Mouse (Mus musculus) skeletal muscle tissue, adult 2 months (tissue): ENCODE measurements around the gene Cacna1c.

Experiments used
- DNase-seq: peaks from one replicate; pipeline ENCODE4 v3.0.0-alpha.2; 2012; ENCODE audit warnings: low read depth, low spot score

Gene Cacna1c

DNA sequence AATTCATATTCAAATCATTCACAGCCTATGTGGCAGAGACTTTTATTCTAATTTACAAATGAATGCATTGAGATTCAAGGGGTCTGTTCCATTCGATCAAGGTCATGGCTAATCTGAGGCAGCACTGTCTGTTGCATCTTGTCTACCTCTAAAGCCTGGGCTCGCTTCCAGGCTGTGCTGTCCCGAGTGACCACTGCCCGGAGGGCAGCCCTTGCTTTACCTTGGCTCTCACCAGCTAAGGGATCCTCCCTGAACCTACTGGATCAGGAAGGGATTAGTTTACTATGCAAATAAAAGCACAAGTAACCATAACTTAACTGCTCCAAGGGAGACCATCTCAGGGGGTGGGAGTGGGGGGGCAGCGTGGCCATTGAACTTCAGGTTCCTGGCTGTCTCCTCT is 334.1 kb downstream of the Cacna1c start:
- no peak for DNase-seq

DNA sequence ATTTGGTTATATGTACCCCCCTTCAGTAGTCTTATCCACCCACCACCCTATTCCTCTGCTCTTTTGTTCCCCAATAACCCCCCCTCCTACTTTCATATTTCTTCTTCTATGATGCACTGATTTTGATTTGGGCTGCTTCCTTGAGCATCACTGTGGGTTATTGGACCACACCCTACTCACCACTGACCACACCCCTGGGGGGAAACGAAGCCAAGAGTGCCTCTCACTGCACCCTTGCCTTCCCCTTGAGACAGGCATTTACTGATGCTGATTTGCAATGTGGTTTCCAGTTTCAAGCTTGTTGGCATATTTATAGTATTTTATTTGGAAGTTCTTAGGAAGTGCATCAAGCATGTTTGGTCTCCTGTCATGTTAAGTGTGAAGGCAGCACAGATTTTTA is 337.8 kb downstream of the Cacna1c start:
- DNase-seq, result no peak

DNA sequence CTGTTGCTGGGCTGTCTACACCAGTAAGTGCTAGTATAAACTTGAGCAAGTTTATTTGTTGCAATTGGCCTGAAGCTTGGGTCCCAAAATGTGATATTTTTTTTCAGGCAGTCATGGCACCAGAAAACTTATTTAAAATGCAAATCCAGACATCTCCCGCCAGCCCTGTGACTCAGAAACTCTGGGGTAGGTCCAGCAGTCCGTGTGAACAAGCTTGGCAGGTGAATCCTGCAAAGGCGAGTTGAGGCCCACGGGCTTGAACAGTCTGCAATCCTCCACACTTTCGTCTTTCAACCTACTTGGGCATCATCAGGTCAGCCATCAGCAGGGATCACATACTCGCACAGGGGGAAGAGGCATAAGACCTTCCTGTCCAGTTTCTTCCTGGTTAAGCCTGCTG is 344.1 kb downstream of the Cacna1c start:
- no peak for DNase-seq

DNA sequence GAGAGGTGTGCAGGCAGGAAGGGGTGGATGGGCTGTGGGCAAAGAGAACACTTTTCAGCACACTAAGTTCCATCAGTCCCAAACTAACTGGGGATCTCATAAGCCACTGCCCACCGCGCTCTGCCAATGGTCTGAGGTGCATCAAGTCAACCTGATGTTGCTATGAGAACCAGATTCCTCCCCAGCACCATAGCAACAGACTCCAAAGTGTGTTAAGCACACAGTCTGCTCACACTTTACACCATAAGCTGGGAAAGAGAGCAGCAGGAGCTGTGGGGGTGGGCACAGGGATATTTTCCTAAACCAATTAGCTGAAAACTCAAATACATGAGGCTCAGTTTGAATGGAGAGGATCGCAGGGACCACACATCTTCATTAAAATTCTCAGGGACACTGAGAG is 345.1 kb downstream of the Cacna1c start:
- no peak for DNase-seq

DNA sequence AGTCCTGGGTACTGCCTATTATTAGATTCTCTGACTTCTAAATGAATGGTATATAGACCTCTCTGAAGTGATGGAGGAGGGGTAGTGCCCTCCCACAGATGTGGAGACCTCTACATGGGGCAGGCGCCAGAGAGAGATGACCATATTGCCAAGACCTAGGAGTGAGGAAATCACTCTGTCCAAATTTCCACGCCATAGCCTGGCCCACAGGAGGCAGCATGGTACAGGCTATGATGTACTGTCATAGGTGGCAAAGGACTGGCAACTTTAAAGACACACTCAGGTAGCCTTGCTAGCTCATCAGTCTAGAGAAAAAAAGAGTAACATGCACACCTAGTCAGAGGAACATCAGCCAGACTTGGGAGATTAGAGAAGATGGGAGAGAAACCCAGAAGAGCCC is 347.6 kb downstream of the Cacna1c start:
- DNase-seq, result no peak

DNA sequence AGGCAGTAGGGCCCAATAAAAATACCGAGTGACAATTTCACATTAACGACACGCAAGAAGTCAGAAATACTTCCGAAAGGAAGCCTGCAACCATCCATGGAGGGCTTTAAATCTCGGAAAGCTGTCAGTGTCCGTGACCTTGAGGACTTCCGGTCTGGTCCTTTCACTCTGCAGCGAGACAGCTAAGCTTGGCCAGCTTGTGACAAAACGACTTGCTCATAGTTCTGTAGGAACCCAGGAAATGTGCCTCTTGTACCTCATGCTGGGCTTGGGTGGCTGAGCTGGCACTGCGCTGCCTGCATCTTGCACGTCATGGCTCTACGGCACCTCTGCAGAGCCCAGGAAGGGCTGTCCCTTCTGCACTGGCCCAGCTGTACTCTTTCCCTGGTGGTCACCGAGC is 348.5 kb downstream of the Cacna1c start:
- no peak for DNase-seq

DNA sequence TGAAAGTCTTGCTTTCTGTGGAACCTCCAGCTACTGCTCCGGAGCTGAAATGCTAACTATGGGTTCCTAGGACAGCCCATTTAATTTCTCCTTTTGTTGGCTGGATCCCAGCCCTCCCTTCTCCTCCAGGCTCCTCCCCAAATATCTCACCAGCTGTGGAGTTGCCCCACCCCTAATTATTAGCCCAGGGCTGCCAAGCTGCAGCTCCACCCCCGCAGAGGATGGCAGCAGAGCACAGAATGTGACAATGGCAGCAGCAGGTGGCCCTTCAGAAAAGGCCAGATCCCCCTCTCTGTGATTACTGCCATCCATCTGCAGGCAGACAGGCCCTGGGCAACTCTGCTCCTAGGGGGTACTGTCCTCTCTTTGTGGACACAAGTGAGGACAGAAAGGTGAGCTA is 350.4 kb downstream of the Cacna1c start:
- DNase-seq, result no peak

DNA sequence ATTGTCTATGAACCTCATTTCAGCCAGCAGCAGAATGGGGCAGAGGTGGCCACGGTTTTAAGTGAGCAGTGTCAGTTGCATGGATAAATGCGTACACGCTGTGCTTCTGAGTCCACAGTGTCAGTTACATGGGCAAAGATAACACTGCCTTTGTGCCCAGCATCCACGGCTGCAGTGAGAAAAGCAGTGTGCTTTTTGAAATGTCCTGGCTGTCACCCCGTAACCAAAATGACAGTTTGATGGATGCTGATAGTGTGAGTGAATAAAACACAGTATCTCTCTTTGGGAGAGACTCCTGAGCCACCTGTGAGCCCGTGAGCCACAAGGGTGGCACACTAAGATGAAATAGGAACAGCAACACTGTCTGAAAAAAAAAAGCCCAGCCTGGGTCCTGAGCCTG is 351.0 kb downstream of the Cacna1c start:
- DNase-seq, result no peak

DNA sequence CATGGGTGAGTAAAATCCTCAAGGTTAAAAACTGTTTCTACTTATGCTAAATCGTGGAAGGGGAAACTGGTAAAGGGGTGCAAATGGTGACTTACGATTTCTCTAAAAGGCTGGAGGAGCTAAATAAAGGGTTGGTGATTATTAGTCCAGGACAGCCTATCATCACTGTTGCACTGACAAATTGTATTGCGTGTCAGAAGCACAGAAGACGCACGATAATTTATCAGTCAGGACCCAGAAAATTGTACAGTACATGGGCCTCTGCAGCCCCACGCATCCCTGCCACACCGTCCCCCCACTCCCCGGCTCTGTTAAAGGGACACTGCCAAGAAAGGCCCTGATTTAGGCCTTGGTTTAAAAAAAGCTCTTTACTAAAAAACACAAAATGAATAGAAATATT is 352.7 kb downstream of the Cacna1c start:
- no peak for DNase-seq

DNA sequence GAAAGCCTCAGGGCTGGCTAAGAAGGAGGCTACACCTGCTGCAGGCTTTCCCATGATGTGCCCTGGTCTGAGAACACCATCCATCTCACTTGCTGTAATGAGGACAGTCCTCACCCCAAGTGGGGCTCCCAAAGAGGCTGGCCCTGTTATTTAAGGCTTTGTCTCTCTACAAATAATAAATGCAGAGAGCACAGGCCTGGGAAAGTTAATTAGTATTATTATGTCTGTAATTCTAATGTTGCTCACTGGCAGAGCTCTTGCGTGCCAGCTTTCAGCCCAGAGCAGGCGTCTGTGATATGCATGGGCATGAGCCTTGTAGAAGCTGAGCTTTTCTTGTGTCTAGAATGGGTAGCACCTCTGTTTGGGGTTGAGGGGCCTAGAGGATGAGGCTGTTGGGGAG is 354.3 kb downstream of the Cacna1c start:
- DNase-seq, result no peak

DNA sequence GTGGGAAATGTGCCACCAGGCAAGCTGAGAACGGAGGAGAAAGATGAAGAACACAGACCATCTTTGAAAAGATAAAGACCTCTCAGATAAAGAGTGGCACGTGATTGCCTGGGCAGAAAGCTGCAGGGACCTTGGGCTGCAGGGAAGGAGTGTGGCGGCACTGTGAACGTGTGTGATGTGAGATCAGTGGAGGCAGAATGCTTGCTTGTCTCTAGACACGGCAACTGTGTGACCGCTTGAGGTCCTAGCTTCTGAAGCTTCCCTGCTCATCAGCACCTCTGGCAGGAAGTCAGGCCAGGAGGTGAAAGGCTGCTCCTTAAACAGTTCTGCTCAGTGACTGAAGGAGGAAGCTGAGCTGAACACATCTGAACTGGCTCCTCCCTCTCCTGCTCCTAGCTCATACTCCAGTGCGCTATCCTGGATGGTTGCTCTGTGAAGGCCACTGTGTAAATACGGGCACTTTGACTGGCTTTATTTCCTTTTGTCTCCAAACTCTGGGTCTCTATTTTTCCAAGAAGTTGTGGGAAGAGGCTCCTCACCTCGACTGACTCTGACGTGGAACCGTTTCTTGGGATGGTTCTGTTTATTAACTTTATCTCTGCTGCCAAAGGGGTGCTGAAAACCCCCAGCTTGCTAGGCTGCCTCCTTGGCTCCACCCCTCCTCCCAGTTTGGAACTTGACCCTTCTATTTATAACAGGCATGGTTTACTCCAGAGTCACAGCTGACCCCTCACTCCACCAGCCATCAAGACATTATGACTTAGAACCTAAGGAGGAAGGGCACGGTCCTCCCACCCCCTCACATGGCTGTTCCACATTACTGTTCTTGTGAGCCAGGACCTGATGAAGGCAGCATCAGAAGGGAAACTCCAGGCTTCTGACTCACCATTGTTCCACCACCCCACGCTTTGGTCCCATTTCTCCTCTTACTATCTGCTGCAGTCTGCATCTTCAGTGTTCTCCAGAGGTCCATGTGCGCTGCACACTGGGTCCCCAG is 357.0 kb downstream of the Cacna1c start:
- no peak for DNase-seq

DNA sequence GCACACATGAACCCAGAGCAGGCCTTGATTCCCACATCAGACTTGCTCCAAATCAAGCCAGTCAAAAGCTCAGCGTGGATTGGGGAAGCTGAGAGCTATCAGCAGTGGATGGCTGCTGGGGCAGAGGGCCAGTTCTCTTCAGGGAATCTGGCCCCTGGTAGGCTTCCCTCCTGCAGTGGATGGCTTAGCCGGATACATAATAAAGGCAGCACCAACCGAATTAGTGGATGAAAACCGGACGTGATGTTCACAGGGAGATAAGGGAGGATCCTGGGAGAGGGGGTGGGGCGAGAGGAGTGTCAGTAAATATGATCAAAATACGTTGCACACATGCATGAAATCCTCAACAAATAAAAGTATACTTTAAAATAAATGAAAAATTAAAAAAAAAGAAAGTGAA is 359.5 kb downstream of the Cacna1c start:
- DNase-seq, result no peak

DNA sequence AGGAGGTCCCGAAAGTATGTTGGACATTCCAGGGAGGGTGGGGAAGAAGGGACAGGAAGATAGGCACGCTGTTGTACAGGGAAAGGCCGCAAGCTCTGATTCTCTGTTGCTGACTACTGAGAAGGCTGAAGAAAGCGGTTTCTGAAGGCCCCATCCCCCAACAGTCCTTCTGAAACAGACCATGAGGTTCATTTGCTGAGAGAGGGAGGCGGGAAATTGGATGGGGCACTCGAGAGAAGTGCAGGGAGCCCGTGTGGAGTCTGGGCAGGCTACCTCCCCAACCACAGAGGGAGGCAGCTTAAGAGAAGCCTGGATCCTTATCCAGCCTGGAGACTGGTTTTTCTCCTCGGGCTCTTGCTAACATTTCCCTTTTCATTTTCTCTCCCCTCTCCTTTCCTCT is 362.2 kb downstream of the Cacna1c start:
- DNase-seq, result no peak

DNA sequence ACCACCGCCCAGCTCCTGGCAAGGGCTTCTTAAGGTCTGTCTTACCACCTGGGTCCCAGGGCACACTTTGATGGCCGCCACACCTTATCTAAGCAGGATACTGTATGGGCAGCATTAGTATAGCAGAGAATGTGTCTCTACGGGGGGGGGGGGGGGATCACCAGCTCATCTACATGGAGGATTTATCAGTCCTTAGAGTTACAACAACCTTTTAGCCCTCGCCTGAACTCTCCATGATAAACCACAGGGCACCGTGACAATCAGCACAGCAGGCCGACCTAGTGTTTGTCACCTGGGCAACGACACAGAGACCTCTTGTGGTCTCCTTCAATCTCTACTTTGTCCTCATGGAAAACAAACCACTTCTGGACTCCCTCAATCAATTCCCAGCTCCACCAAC is 363.2 kb downstream of the Cacna1c start:
- DNase-seq, result no peak

DNA sequence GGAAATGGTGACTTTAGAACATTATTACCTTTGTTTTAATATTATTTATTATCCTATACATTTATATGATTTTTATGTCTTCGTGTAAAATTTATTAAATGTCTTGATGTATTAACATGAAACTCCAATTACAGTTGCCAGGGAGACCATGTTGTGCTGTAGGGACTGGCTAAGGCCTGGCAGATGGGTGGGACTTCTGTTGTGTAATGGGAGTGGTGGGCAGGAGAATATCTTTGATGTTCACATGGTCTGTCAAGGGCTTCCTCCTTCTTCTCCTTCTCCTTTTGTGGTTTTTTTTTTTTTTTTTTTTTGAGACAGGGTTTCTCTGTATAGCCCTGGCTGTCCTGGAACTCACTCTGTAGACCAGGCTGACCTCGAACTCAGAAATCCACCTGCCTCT is 363.6 kb downstream of the Cacna1c start:
- DNase-seq, result no peak

DNA sequence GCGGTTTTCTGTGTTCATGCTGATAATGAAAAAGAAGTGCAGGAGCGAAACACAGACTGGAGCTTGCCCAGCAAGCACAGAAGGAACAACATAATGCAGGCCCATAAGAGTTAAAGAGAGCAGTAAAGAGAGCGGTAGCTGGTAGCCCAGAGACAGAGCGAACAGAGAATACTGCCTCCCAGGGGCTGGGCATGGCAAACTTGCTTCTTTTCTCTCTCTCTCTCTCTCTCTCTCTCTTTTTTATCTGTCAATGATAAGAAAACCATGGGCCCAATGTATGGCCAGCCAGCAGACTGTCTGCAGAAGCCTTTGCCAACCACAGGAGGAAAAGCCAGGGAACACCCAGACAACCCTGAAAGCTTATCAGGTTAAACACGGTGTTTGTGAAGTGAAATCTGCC is 365.4 kb downstream of the Cacna1c start:
- DNase-seq, result no peak

DNA sequence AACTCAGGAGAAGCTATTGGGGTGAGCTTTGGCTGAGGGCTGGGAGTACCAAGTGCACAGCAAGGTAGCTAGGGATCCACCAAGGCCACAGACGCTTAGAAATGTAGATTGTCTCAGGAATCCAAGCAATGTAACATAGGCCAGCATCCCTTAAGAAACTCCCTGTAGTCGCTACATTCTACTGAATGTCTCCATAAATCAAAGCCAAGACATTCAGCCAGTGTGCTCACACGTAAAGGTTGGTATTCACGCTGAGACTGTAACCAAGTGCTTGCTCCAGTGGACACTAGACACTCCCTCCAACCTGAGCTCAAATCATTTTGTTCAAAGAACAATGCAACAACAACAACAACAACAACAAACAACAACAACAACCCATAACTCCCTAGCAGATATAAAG is 368.0 kb downstream of the Cacna1c start:
- DNase-seq, result no peak

DNA sequence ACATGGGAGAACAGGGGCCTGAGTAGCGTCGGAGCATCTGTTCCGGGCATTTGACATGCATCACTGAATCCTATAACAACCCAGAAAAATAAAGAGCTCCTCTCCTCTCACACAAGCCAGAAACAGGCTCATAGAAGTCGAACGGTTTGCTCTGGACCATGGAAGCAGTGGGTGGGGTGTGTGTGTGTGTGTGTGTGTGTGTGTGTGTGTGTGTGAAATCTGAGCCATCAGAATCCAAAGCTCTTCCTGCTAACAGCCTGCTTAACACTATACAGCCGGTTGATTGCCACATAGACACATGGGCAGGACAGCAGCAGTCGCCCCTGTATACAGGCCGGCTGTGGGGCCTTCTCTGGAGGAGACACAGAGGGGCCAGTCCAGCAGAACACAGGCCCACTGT is 368.7 kb downstream of the Cacna1c start:
- DNase-seq, result no peak

DNA sequence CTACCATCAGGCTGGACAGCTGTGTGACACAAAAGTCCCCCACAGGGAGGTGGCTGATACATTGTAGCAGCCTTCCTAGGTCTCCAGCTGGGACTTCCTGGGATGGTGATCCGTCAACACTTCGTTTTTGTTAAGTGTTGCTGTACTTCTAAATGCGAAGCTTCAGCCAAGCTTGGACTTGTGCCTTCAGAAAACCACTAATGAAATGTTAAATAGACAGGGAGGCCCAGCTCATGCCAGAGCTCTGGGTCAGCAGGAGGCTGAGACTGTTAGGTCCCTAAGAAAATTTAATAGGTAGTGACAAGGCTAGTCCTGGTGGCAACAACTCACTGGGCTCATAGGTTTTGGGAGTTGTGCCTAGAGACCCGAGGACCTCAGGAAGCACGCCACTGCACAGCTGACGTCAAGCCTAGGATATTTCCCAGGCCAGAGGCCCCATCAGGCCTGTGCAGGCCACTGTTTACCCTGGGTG is 370.8 kb downstream of the Cacna1c start:
- DNase-seq, result peak; percentile 13

DNA sequence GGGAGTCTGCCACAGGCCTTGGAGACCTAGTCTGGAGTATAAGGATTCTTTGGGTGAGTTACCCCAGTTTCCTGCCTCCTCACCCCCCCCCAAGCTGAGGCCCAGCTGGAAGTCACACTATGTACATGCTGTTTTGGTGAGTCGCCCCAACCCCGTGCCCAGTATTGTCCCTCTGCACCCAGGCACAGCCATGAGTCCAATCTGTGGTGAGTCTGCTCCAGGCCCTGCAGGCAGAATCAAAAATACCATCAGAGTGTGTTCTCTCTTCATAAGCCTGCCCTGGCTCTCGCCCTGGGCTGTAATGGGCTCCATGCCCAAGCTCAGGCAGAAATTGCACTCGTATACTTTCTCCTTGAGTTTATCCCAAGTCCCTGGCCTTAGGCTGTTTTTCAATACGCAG is 374.7 kb downstream of the Cacna1c start:
- peak; percentile 39 for DNase-seq

DNA sequence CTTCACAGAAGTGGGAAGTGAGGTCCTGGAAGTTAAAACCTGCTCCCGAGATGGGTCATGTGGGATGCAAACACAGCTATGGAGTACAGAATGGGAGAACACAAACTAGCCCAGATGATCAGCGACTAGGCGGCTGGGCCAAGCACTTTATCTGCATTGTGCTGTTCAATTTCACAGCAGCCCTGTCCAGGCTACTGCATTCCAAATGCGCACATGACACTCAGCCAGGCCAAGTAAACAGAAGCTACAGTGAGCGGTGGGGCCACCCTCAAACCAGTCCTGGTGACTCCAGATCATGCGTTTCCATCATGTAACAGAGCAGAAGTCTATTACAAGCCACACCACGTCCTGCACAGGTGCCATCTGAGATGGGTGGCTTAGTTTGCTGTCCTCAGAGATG is 376.6 kb downstream of the Cacna1c start:
- DNase-seq, result no peak

DNA sequence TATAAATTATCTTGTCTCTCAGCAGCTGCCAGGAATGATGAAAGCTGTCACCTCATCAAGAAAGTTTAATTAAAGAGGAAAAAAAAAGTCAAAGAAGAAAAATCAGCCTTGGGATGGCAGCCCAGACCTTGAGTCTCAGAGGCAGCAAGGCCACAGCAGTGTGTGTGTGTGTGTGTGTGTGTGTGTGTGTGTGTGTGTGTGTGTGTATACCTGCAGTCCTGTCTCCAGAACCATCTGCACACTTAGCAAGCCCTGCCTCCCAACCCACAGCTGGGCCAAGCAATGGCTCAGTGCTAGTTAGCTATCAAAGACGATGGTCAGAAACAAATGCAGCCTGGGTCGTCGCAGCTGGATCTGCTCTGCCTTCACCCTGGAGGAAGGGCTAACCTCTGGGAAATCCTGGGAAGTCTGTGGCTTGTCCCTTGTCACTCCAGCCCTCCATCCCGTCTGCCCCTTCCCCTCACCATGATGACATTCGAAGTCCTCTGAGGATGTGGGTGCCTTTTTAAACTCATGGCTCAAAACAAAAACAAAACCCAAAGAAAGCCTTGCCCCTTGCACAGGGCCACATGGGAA is 378.2 kb downstream of the Cacna1c start:
- no peak for DNase-seq

DNA sequence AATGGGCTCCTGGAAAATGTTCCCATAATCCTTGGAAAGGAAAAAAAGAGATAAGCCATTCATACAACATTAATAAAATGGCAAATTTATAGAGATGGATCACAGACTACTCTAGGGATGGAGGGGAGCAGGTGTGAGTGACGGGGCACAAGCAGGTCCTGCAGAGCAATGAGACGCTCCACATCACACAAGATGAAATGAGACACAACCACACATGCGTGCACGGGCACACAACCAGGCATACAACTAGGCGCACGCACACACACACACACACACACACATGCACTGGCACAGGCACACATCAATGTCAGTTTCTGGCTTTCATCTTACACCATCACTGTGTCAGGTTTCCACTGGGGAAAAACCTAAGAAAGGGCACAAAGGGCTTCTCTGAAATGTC is 380.0 kb downstream of the Cacna1c start:
- DNase-seq, result no peak
